Mouse (Mus musculus): ENCODE measurements at regions not wholly inside any gene's neighbourhood (a gene's known extent, or its start where the extent isn't known, plus 50 kb on each side); places are given as distances from the start of the nearest gene placed in this dataset.

DNA sequence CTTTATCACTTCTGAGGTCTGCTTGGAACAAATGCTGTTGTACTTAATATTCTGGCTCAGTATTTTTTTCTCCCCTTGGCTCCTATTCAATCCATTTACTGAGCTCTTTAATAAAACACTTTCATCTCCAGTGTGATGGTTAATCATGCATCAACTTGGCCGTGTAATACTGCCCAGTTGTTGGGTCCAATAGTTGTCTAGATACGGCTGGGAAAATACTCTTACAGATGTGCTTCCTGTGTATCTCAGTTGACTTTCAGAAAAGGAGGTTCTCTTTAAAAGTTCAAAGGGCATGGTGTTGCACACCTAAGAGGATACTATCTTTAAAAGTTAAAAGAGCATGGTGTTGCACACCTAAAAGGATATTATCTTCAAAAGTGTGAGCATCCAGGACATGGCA is 226.8 kb downstream of the Foxo1 start:
- TF ChIP-seq POLR2A (IDR thresholded peaks at IDR 0.05; ENCODE audit: extremely low read depth, insufficient read depth, low read length) (no peak), CTCF (IDR thresholded peaks at IDR 0.05; ENCODE audit: low read depth, low read length) (no peak)
